Mouse (Mus musculus): ENCODE measurements around the gene Gm20532.
A peak's percentile ranks its signal among the peaks of the same experiment; 100 is the strongest.

DNA sequence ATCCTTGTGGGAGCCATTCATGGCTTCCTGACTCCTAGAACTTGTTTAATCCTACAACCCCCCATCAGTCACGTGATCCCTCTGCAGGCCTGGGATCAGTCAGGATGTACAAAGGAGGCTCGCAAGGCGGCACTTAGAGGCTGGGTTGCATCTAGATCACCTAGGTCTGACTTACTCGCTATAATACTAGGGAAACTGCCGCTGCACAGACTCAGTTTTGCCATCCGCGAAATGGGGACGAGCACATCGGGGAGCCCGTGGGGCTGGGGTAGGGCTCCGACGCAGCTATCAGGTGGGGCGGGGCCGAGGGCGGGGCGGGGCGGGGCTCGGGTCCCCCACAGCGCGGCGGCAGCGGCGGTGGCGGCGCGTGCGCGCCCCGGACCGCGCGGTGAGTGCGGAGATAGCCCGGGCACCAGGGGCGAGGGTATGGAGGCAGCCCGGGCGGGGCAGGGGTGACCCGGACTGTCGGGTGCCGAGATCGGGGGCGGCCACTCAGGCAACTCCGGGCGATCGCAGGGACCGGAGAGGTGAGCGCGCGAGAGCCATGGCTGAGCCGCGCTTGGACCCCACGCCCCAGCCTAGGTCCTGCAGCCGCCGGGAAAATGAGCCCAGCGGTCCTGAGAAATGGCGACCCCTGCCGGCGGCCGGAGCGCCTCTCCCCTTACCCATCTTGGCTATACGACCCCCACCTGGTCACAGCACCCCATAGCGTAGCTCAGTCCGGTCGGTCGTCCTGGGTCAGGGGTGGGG, at the start of gene Gm20532:
- TF ChIP-seq CTCF (IDR thresholded peaks at IDR 0.05; ENCODE audit: control insufficient read depth, insufficient read depth, low read length), result peak; percentile 26; the same call in 1 of the 2 replicates
- TF ChIP-seq POLR2A (IDR thresholded peaks at IDR 0.05; ENCODE audit: borderline replicate concordance, control insufficient read depth, low read depth, low read length), result peak; percentile 23; the same call in 1 of the 2 replicates
